Mouse (Mus musculus) limb, embryonic 14.5 days (tissue): Measurements from ENCODE around the gene Tmtc2. TPM values are rescaled to one million over a fixed set of nuclear protein-coding genes. Genes with fewer than 3 reads are reported as not detected.

Source experiments
- ATAC-seq: fragments of 200-750 bp; cut with Nextera tagmentation; 2 replicates; pipeline ENCODE4 v1.8.0; 2017; ENCODE audit warnings: low read depth, moderate number of reproducible peaks, moderate TSS enrichment; ENCODE audit not compliant: low FRiP score
- DNase-seq: peaks from one replicate; pipeline ENCODE4 v3.0.0-alpha.2; 2015; ENCODE audit warnings: low spot score
- H3K27ac ChIP-seq: fragments of 300-500 bp; sonication (generic); replicated peaks from 2 replicates; pipeline ENCODE4 v1.5.1; 2014; ENCODE audit warnings: low read depth, mild to moderate bottlenecking, low read length, moderate library complexity, mixed read lengths
- H3K27me3 ChIP-seq: fragments of 300-500 bp; sonication (generic); 2 replicates; pipeline ENCODE4 v1.6.1; 2014; ENCODE audit warnings: low read length, mixed read lengths; ENCODE audit not compliant: control insufficient read depth, insufficient read depth
- H3K36me3 ChIP-seq: fragments of 300-500 bp; sonication (generic); 2 replicates; pipeline ENCODE4 v1.6.1; 2014; ENCODE audit warnings: mild to moderate bottlenecking, low read length, moderate library complexity, mixed read lengths; ENCODE audit not compliant: control insufficient read depth, insufficient read depth
- H3K4me1 ChIP-seq: fragments of 300-500 bp; sonication (generic); 2 replicates; pipeline ENCODE4 v1.6.1; 2014; ENCODE audit warnings: antibody characterized with exemption, low read length, mixed read lengths; ENCODE audit not compliant: control insufficient read depth, insufficient read depth
- H3K4me2 ChIP-seq: fragments of 300-500 bp; sonication (generic); replicated peaks from 2 replicates; pipeline ENCODE4 v1.6.1; 2014; ENCODE audit warnings: low read depth, mild to moderate bottlenecking, low read length, moderate library complexity; ENCODE audit not compliant: severe bottlenecking
- H3K4me3 ChIP-seq: fragments of 300-500 bp; sonication (generic); replicated peaks from 2 replicates; pipeline ENCODE4 v1.5.1; 2014; ENCODE audit warnings: low read length
- H3K9ac ChIP-seq: fragments of 300-500 bp; sonication (generic); 2 replicates; pipeline ENCODE4 v1.6.1; 2014; ENCODE audit warnings: mild to moderate bottlenecking, low read depth, low read length, moderate library complexity; ENCODE audit not compliant: severe bottlenecking
- H3K9me3 ChIP-seq: fragments of 300-500 bp; sonication (generic); 2 replicates; pipeline ENCODE4 v1.6.1; 2016; ENCODE audit warnings: low read length; ENCODE audit not compliant: control insufficient read depth
- POLR2A ChIP-seq: fragments of 200-500 bp; IDR thresholded peaks from 2 replicates; pipeline ENCODE4 v1.8.0; 2012; ENCODE audit warnings: inconsistent platforms, mild to moderate bottlenecking, moderate library complexity, borderline replicate concordance; ENCODE audit not compliant: insufficient read depth, insufficient read length; ENCODE audit errors: extremely low read depth
- WGBS: fragments of 180-500 bp; shearing (Covaris S2); extraction: QIAGEN DNeasy Blood & Tissue Kit; methylation state at CpG from one replicate; pipeline ENCODE4 v1.1.7; 2014; 5-methylcytosine and 5-hydroxymethylcytosine counted together
- polyA plus RNA-seq, 2 experiments: library from polyadenylated mRNA; depleted of rRNA in 1 of 2; stranded (reverse) in 1 of 2; unstranded in 1 of 2; fragments of >200 nt; fragmentation: Nextera tagmentation in 1 of 2; extraction: Ambion mirVana in 1 of 2; gene quantifications; 2 replicates each; pipeline versions ENCODE4 v1.2.1 to v1.2.3; 2012 to 2014

Gene Tmtc2
- polyA plus RNA-seq, 2 experiments, result 16.5 to 25.0 TPM

- no peak for TF ChIP-seq POLR2A
- no peak overlapping the region for H3K27ac ChIP-seq
- H3K4me3 ChIP-seq, result no peak overlapping the region
- DNase-seq (no peak), ATAC-seq (no peak)
- peaks cover 6% of the 10 kb centered on the region; the same call in 1 of the 2 replicates for H3K4me1 ChIP-seq
- H3K36me3 ChIP-seq, result 0 out of 2 replicates have a peak, but pooled peaks cover 4% of the 10 kb centered on the region
- no peaks in the 10 kb centered on the region for H3K27me3 ChIP-seq
- H3K9me3 ChIP-seq, result no peaks in the 10 kb centered on the region
- H3K4me2 ChIP-seq, result no peak overlapping the region
- no peak overlapping the region for H3K9ac ChIP-seq
- WGBS, result 34% methylated on average over 7 of the region's 7 CpGs
Observed at GRCm38 (mm10) chr10:105532747-105533146, 41.5 kb downstream of the Tmtc2 start.

- Histone ChIP-seq H3K36me3 (0 out of 2 replicates have a peak, but pooled peaks cover 4% of the 10 kb centered on the region), H3K9ac (no peak overlapping the region), H3K4me1 (peaks cover 6% of the 10 kb centered on the region; the same call in 1 of the 2 replicates), H3K4me3 (no peak overlapping the region), H3K4me2 (no peak overlapping the region), H3K27ac (no peak overlapping the region), H3K27me3 (no peaks in the 10 kb centered on the region), H3K9me3 (no peaks in the 10 kb centered on the region)
- ATAC-seq, result no peak
- no peak for TF ChIP-seq POLR2A
- 81% methylated on average over 5 of the region's 5 CpGs for WGBS
- DNase-seq, result no peak
Observed at GRCm38 (mm10) chr10:105532019-105532525, 42.2 kb downstream of the Tmtc2 start.

- H3K27me3 ChIP-seq, result no peaks in the 10 kb centered on the region
- 82% methylated on average over 9 of the region's 9 CpGs for WGBS
- TF ChIP-seq POLR2A, result no peak
Observed at GRCm38 (mm10) chr10:105531080-105531894, 43.0 kb downstream of the Tmtc2 start.

GRCm38 (mm10) chr10:105523405-105524088 is 50.7 kb downstream of the Tmtc2 start:
- no peak overlapping the region; the same call in 1 of the 2 replicates for H3K4me2 ChIP-seq
- H3K9ac ChIP-seq, result no peak overlapping the region
- 17% methylated on average over 8 of the region's 8 CpGs for WGBS
- H3K9me3 ChIP-seq, result no peaks in the 10 kb centered on the region
- H3K36me3 ChIP-seq, result no peaks in the 10 kb centered on the region
- peaks cover 21% of the 10 kb centered on the region for H3K4me1 ChIP-seq
- no peak overlapping the region for H3K27ac ChIP-seq
- no peak for TF ChIP-seq POLR2A
- ATAC-seq (no peak), DNase-seq (peak; percentile 35)
- H3K27me3 ChIP-seq, result no peaks in the 10 kb centered on the region
- H3K4me3 ChIP-seq, result no peak overlapping the region

More at GRCm38 (mm10) chr10:105531080-105531894, 43.0 kb downstream of the Tmtc2 start:
- no peak overlapping the region for H3K4me2 ChIP-seq
- no peak for ATAC-seq
- no peak overlapping the region for H3K9ac ChIP-seq
- no peak for DNase-seq
- H3K4me3 ChIP-seq, result no peak overlapping the region
- no peaks in the 10 kb centered on the region for H3K36me3 ChIP-seq
- H3K27ac ChIP-seq, result no peak overlapping the region
- H3K4me1 ChIP-seq, result peaks cover 6% of the 10 kb centered on the region; the same call in 1 of the 2 replicates
- no peaks in the 10 kb centered on the region for H3K9me3 ChIP-seq

DNA sequence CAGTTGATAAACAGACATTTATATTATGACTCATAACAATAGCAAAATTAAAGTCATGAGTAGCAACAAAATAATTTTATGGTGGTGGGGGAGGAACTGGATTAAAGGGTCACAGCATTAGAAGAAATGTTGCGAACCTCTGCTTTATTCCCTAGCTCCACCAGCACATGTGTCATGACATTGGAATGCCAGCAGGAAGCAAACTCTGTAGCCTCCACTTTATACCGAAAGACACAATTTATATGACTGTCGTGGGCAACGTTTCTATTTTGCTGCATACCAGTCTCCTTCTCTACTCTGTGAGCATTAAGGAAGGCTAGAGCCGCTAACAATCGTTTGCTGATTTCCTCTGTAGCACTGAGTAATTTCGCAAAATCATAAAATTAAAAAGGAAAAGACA is 51.8 kb downstream of the Tmtc2 start:
- Histone ChIP-seq H3K27me3 (no peaks in the 10 kb centered on the region), H3K4me2 (no peak overlapping the region), H3K9me3 (no peaks in the 10 kb centered on the region), H3K9ac (no peak overlapping the region), H3K27ac (no peak overlapping the region), H3K36me3 (no peaks in the 10 kb centered on the region), H3K4me1 (peaks cover 21% of the 10 kb centered on the region), H3K4me3 (no peak overlapping the region)
- no peak for TF ChIP-seq POLR2A
- ATAC-seq, result no peak
- DNase-seq, result peak; percentile 25
- WGBS, result 37% methylated on average over 7 of the region's 7 CpGs
